Mouse (Mus musculus): ENCODE measurements around the gene Sypl.

- TF ChIP-seq TAL1 (IDR thresholded peaks at IDR 0.05; ENCODE audit: low read length) (no peak), GATA1 (IDR thresholded peaks at IDR 0.05; ENCODE audit: low read length) (no peak)
These were observed 36.0 kb downstream of the Sypl start for GRCm38 (mm10) chr12:32989731-32990130.

All from erythroblast, embryonic 14.5 days (primary cell).